Mouse (Mus musculus) brain, embryonic 14.5 days (tissue): ENCODE measurements around the gene 4930523C07Rik.

Experiments
- CTCF ChIP-seq: fragments of 200-500 bp; IDR thresholded peaks from 2 replicates; pipeline ENCODE4 v1.5.1; 2012; ENCODE audit warnings: inconsistent platforms, mild to moderate bottlenecking, moderate library complexity, borderline replicate concordance; ENCODE audit not compliant: insufficient read depth, insufficient read length; ENCODE audit errors: extremely low read depth
- POLR2A ChIP-seq: fragments of 200-500 bp; IDR thresholded peaks from 2 replicates; pipeline ENCODE4 v1.6.1; 2012; ENCODE audit warnings: mild to moderate bottlenecking, inconsistent platforms, borderline replicate concordance; ENCODE audit not compliant: poor library complexity, insufficient read depth, insufficient read length, severe bottlenecking; ENCODE audit errors: extremely low read depth

DNA sequence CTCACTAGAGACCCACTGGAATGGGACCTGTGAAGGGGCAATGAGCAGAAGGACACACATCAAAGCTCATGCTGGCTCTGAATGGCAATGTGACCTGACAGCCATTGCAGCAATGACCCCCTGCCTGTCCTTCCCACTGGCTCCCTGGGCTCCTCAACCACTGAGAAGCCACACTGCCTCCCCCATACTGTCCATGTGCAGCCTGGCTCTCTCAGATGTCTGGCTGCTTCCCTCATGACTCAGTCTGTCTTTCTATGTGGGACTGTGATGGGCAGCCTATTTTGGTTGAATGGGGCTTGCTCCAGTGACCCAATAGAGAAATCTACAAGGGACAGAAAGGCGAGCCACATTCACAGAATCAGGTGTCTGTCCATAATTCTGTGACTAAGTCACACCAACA is 38.5 kb downstream of the 4930523C07Rik start:
- TF ChIP-seq CTCF (no peak), POLR2A (no peak)
